Mouse (Mus musculus): ENCODE measurements around the gene Gm11555.
A peak's percentile ranks its signal among the peaks of the same experiment; 100 is the strongest.
"Not testable (repeated sequence)": the region's sequence is repeated elsewhere in the genome, so short reads cannot be mapped to it uniquely, and the experiment has no call there.

Gm11555 gene

DNA sequence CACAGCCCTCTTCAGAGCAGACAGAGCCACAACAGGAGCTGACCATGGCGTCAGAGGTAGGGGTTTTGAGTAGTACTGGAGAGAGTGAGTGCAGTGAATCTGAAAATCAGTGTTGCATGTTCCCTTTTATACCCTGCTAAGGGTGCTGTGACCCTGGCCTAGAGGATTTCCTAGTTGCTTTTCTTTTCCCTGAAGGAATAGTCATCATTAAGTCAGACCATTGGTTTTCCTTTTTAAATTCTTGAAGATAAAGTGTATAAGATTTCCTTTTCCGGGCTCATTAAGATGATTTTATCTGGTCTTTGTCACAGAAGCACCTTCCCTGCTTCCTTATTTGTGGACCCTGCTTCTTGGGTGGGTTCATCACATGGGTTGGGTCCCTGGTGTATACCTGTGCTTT is at the start of gene Gm11555:
TSS of gene Gm11555 (minus strand) at position 101 of the 400 bp plus-strand sequence.
- DNase-seq (ENCODE audit: low read depth): no peak

DNA sequence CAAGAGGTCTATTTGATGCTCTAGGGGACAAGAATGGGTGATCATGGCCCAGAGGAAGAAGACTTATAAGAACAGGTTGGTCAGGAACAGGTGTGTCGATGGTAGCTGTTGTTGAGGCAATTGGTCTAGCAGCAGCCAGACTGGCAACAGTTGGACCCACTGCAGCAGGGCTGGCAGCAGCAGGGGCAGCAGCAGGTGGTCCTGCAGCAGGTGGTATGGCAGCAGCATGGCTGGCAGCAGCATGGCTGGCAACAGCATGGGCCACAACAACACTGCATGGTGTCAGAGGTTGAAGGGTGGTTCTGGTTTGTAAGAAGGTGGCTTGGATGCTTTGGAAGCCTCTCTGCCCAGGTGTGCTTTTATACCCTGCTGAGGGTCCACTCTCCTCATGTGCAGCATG is 40.4 kb upstream of the Gm11555 start, which contains the start of gene Gm14190:
TSS of gene Gm14190 (minus strand) at position 278 of the 400 bp plus-strand sequence.
- no peak for DNase-seq (ENCODE audit: low read depth)

DNA sequence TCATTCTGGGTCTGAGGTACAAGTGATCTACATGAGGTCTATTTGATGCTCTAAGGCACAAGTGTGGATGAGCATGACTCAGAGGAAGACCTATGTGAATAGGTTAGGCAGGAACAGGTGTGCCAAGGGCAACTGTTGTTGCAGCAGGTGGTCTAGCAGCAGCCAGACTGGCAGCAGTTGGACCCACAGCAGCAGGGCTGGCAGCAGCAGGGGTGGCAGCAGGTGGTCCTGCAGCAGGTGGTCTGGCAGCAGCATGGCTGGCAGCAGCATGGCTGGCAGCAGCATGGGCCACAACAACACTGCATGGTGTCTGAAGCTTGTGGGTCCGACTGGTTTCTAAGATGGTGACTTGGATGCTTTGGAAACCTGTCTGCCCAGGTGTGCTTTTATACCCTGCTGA is 35.2 kb upstream of the Gm11555 start:
- DNase-seq (ENCODE audit: low read depth): not testable (repeated sequence)

DNA sequence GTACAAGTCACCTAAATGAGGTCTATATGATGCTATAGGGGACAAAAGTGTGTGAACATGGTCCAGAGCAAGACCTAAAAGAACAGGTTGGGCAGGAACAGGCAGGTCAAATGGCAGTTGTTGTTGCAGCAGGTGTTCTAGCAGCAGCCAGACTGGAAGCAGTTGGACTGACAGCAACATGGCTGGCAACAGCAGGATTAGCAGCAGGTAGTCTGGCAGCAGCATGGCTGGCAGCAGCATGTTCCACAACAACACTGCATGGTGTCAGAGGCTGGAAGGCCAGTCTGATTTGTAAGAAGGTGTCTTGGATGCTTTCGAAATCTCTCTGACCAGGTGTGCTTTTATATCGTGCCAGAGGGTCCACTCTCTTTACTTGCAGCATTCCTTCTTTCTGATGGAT is 33.4 kb upstream of the Gm11555 start:
- DNase-seq (ENCODE audit: low read depth): no peak

DNA sequence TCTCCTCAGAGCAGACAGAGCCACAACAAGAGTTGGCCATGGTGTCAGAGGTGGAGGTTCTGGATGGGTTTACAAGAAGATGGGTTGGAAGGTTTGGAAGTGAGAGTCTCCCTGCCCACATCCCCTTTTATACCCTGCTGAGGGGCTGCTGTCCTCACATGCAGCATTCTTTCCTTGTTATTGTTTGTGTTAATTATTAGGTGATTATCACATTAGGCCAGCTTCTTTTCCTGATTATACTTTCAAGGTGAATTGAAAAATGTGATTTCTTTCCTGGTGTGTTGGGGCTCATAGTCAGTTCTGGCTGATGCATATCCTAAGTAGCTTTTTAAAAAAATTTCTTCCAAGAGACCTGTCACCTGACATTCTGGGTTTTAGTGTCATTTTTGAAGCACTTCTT is 15.8 kb upstream of the Gm11555 start, which contains the start of gene Krtap4-6:
TSS of gene Krtap4-6 (minus strand) at position 101 of the 400 bp plus-strand sequence.
- no peak for DNase-seq (ENCODE audit: low read depth)

DNA sequence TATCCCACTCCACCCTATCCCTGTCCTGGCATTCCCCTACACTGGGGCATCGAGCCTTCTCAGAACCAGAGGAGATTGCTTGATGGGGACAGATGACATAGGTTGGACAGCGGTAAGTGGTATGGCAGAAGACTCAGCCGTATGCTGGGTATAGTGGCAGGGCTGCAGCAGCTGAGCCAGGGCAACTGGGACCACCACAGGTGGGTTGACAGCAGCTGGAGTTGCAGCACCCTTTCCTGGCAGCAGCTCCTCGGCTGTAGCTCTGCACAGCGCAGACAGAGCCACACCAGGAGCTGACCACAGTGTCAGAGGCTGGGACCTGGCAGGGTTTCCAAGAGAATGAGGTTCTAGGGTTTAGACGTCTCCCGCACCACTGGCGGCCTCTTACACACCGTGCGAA is 12.8 kb upstream of the Gm11555 start:
- no peak for DNase-seq (ENCODE audit: low read depth)

DNA sequence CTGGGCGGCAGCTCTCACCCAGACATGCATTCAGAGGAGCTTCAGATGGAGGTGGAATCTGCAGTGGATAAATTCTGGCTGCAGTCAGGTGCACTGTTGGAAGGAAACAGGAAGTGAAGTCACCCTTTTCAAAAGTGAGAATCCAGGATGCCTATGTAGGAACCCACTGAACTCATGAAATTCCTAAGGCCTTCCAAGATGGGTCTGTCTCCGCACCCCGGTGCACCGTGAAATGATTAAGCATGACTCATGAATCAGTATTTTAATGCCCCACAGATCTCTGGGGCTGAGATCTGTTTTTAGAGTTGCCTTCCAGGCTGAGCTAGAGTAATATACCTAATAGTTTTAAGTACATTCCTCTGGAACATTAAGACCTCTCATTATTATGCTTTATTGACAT is 9.2 kb upstream of the Gm11555 start:
- peak; percentile 72 for DNase-seq (ENCODE audit: low read depth)

DNA sequence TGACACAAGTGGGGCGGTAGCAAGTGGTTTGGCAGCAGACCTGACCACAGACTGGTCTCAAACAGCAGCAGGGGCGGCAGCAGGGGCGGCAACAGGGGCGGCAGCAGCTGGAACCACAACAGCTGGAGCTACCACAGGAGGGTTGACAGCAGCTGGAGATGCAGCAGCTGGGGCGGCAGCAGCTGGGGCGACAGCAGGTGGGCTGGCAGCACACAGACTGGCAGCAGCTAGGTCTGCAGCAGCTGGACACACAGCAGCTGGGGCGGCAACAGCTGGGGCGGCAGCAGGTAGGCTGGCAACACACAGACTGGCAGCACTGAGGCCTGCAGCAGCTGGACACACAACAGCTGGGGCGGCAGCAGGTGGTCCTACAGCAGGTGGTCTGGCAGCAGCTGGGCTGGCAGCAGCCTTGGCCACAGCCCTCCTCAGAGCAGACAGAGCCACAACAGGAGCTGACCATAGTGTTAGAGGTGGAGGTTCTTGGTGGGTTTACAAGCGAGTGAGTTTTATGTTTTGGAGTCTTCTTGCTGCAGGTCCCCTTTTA is 8.5 kb upstream of the Gm11555 start, which contains the start of gene Gm11563:
TSS of gene Gm11563 (minus strand) at position 494 of the 544 bp plus-strand sequence.
- DNase-seq (ENCODE audit: low read depth): not testable (repeated sequence)

DNA sequence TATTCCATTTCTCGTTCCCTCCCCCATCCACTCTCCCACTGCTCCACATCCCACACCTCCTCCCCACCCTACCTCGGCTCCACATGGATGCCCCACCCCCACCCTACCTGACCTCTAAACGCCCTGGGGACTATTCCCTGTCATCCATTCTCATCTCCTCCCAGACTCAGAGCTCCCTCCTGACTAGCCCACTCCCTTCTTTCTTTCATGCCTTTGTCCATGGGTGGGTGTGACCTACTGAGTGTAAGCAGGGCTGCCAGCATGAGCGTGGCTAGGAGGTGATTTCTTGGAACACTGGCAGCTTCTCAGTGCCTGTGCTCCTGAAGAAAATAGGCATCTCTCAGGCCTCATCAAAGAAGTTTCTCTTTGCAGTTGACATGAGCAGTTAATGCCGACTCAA is 7.0 kb upstream of the Gm11555 start:
- no peak for DNase-seq (ENCODE audit: low read depth)

DNA sequence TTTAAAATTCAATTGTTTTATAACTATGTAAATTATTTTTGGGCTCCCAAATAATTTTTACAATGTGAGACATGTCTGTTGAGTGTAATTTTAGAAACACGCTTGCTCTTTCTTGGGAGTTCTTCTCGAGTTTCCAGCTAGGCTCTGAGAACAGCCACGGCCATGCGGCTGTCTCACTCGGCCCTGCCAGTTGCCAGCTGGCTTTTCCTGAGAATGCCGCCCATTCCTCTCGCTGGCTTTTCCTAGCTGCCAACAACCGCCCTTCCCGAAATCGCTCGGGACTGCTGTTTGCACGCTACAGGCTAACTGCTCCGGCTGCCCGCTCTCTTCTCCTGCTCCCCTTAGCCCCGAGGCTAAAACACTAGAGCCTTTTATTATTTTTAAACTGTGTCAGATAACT is 3.6 kb downstream of the Gm11555 start:
- DNase-seq (ENCODE audit: low read depth): no peak

DNA sequence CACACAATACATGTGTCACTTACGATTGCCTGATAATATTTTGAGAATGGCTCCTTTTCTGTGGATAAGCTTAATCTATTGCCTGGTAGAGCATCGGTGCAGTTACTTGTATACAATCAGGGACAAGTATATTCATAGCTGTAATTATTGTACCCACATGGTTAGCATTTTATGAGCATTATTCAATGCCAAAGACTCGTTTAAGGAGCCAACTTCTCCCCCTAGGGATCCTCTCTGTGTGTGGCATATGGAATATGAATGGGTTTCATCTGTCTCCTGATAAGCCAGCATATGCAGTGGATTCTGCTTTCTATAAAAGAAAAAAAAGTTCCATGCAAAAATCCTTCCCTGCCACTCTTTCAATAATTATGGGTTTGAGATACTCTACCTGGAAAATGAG is 5.7 kb downstream of the Gm11555 start:
- peak; percentile 40 for DNase-seq (ENCODE audit: low read depth)

DNA sequence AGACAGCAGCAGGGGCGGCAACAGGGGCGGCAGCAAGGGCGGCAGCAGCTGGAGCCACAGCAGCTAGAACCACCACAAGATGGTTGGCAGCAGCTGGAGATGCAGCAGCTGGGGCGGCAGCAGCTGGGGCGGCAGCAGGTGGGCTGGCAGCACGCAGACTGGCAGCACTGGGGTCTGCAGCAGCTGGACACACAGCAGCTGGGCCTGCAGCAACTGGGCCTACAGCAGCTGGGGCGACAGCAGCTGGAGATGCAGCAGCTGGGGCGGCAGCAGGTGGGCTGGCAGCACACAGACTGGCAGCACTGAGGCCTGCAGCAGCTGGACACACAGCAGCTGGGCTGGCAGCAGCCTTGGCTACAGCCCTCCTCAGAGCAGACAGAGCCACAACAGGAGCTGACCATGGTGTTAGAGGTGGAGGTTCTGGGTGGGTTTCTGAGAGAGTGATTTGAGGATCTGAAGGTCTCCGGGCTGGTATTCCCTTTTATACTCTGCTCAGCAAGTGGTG is 6.3 kb downstream of the Gm11555 start, which contains the start of gene Krtap4-7:
TSS of gene Krtap4-7 (minus strand) at position 455 of the 505 bp plus-strand sequence.
- not testable (repeated sequence) for DNase-seq (ENCODE audit: low read depth)

DNA sequence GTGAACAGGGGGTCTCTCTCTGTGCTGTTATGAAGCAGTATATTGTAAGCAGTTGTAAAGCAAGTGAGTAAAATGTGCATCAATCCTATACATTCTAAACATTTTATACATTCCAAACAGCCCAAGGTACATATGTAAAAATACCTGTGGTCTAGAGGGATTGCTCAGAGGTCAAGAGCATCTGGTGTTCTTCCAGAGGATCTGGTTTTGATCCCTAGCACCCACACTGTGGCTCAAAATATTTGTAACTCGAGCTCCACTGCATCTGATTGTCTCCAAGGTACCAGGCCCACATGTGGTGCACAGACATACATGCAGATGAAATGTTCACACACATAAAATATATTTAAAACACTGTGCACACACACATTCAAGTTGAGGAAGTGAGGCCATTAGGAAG is 9.1 kb downstream of the Gm11555 start:
- peak; percentile 75 for DNase-seq (ENCODE audit: low read depth)

DNA sequence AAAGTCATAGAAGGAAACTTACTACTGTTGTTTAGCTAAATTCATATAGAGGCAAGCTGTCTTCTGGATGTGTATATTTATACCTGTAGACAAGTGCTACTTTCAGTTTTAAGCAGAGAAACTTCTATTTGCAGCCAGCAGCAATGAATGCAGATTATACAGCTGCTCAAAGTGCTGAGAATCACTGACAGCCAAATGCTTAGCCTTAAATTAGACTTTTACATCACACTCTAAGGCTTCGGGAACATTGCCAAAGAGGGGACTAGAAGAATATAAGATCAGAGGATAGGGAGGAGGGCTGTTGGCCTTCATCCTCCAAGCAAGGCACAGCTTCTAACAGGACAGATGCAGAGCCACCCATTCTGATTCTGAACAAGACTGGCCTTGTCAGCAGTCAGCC is 12.9 kb downstream of the Gm11555 start:
- DNase-seq (ENCODE audit: low read depth): peak; percentile 15

DNA sequence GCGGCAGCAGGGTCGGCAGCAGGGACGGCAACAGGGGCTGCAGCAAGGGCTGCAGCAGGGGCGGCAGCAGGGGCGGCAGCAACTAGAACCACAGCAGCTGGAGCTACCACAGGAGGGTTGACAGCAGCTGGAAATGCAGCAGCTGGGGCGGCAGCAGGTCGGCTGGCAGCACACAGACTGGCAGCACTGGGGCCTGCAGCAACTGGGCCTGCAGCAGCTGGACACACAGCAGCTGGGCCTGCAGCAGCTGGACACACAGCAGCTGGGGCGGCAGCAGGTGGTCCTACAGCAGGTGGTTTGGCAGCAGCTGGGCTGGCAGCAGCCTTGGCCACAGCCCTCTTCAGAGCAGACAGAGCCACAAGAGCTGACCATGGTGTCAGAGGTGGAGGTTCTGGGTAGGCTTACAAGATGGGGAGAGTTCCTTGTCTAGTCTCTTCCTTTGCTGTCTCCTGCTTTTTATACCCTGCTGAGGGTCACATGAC is 15.3 kb downstream of the Gm11555 start, which contains the start of gene Krtap4-2:
TSS of gene Krtap4-2 (minus strand) at position 432 of the 482 bp plus-strand sequence.
- DNase-seq (ENCODE audit: low read depth): no peak

DNA sequence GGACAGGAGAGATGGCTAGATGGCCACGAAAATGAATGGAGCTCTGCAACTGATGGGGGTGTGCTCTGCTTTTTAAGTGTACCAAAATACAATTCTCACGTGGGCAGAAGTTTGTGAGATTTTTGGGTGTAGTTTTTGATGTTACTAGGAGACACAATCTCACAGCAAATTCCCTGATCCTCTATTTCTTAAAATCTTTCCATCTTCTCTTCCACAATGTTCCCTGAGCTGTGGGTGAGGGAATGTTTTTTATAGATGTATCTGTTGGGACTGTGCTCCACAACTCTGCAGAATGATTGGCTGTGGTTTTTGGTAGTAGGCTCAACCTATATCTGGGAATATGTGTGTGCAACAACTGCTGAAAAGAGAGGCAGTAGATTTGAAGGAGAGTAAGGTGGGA is 16.7 kb downstream of the Gm11555 start:
- DNase-seq (ENCODE audit: low read depth): no peak

DNA sequence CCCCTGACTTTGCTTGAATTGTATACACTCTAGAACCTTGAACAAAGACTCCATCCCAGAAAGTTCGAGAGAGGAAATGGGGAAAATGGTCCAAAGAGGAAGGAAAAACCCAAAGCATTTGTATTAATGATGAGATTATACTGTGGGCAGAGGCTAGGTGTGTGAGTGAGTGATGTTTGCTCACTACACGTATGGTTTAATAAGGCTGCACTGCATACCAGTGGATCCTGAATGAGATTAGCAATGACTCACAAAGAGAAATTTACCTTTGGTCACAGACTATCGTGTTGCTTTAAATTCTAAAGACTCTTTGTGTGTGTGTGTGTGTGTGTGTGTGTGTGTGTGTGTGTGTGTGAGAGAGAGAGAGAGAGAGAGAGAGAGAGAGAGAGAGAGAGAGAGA is 19.1 kb downstream of the Gm11555 start:
- DNase-seq (ENCODE audit: low read depth): no peak

DNA sequence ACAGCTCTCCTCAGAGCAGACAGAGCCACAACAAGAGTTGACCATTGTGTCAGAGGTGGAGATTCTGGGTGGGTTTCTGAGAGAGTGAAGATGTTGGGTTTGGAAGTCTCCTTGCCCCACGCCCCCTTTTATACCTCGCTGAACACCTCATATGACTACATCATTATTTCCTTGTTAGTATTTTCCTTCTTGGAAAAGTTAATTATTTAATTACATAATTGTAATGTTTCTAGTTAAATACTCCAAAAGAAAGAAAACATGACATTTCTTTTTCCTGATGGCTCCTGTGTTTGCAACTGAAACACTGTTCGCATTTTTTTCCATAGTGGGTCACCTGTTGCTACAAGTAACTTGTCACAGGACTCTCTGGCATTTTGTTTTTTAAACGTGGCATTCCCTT is 21.9 kb downstream of the Gm11555 start, which contains the start of gene Krtap4-1:
TSS of gene Krtap4-1 (minus strand) at position 101 of the 400 bp plus-strand sequence.
- no peak for DNase-seq (ENCODE audit: low read depth)

DNA sequence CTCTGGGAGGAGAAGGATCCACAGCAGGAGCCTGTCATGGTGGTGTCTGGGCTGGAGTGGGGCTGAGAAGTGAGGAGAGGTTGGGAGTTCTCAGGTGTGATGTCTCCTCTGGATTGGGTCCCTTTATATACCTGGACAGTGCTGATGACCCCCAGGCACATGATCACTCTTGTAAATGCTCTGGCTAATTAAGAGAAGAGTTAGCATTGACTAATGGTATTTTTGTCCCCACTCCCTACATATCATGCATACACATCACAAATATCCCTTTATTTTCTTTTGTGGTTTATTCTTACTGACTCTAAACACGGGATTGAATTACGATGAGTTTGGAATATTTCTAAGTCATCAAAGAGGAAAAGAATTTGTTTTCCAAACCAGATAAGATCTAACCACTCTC is 29.7 kb downstream of the Gm11555 start, which contains the start of gene Gm11562:
TSS of gene Gm11562 (minus strand) at position 101 of the 400 bp plus-strand sequence.
- no peak for DNase-seq (ENCODE audit: low read depth)

DNA sequence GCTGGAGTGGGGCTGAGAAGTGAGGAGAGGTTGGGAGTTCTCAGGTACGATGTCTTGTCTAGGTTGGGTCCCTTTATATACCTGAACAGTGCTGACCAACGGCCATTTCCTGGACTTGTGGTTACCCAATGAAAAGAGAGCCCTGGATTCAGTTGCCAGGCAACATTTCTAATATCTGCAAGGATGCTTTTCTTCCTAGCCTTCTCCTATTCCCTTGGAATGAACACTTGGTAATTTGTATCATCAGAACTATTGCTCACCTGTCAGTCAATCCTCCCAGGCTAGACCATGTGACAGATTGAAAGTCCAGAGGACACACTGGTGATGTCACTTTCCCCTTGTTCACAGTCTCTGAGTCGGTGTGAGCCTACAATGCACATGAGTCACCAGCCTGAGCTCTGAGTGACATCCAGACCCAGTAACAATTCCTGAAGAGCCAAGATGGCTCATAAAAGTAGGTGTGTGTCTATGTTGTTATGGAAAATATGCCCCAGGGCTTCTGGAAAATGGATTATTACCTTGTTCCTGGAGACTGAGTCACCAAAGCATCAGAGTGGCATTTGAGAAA is 35.2 kb downstream of the Gm11555 start, which contains the start of gene Krtap2-4:
TSS of gene Krtap2-4 (minus strand) at position 51 of the 568 bp plus-strand sequence.
- no peak for DNase-seq (ENCODE audit: low read depth)

DNA sequence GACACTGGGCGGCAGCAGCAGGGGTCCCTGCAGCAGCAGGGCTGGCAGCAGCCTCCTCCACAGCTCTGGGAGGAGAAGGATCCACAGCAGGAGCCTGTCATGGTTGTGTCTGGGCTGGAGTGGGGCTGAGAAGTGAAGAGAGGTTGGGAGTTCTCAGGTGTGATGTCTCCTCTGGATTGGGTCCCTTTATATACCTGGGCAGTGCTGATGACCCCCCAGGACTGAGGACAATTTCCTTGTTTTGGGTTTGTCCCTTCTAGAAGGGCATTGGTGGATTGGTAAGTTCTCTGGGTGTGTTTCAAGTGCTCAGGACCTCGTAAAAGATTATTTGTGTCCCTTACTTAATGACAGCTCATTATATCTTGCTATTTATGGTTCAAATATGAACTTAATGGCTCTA is 39.9 kb downstream of the Gm11555 start, which contains the start of gene Gm11937:
TSS of gene Gm11937 (minus strand) at position 101 of the 400 bp plus-strand sequence.
- DNase-seq (ENCODE audit: low read depth): not testable (repeated sequence)

DNA sequence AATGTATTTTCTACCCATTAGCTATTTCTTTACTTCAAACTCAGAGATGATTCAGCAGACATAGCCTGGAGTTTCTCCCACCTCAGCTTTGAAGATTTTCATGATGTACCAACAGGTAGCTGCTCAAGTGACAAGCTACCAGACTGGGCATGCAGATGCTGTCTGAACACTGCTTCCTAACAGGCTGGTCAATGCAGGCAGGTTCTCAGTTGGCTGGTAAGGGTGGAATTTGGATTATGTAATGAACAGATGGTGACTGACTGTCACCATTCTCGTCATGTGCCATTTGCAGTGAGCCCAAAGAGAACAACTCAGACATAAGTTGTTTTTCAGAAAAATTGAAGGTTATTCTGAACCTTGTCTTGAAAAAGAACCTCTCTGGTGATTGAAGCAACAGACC is 40.9 kb downstream of the Gm11555 start:
- DNase-seq (ENCODE audit: low read depth): no peak

DNA sequence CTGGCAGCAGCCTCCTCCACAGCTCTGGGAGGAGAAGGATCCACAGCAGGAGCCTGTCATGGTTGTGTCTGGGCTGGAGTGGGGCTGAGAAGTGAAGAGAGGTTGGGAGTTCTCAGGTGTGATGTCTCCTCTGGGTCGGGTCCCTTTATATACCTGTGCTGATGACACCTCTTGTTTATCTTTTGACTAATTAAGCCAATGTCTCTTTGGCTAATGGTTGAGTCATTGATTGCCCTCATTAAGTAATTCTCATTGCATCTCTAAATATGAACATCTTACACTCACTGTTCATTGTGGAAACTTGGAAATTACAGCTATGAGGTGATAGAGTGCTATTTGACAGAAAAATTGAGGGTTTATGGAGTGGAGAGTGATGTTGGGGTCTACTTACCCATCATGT is 46.8 kb downstream of the Gm11555 start, which contains the start of gene Gm11938:
TSS of gene Gm11938 (minus strand) at position 101 of the 400 bp plus-strand sequence.
- DNase-seq (ENCODE audit: low read depth): not testable (repeated sequence)
